Mouse (Mus musculus) liver, embryonic 14.5 days (tissue): Measurements from ENCODE around the gene Gpr31b.
"Not testable (repeated sequence)": the region's sequence is repeated elsewhere in the genome, so short reads cannot be mapped to it uniquely, and the experiment has no call there.

Experiments
- CTCF ChIP-seq: IDR thresholded peaks from 2 replicates; pipeline ENCODE4 v1.5.1; 2016; ENCODE audit warnings: antibody characterized with exemption, low read depth, control low read depth
- EP300 ChIP-seq: IDR thresholded peaks from 2 replicates; pipeline ENCODE4 v1.6.1; 2016; ENCODE audit warnings: antibody characterized with exemption, low read depth

DNA sequence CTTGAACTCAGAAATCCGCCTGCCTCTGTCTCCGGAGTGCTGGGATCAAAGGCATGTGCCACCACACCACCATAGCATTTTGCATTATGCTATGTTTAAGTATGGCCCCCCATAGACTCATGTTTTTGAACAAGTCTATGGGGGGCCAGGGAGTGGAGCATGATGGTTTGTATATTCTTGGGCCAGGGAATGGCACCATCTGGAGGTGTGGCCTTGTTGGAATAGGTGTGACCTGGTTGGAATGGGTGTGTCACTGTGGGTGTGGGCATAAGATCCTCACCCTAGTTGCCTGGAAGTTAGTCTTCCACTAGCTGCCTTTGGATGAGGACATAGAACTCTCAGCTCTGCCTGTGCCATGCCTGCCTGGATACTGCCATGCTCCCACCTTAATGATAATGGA, 45.5 kb downstream of the Gpr31b start, which contains the start of gene Sod2:
- not testable (repeated sequence) for TF ChIP-seq CTCF, EP300
